25 mouse cellular contexts compared by ENCODE assay signal in the genomic region with DNA sequence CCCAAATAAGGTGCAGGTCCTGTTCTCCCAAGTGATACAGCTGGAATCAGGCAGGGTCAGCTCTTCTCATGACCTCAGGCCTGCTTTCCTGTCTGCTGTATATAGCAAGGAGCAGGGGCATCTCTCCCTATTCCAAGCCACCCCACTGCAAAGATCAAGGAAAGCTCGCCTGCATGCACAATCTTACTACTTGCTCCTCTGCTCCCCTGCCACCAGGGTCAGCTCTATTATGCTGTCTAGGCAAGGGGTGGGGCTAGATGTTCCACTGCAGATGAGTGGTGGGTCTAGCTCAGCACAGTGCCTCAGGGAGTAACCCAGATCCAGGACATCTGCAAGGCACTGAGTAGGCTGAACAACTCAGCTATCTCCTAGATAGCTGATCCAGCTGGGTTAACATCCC.
DNase-seq lines count a peak whose midpoint lies in the region; ATAC-seq lines count a peak whose summit lies in the region.
"Had no signal": no experiment of that assay in that cellular context is flagged by ENCODE, and none has a peak within 500 bp of the region (broad histone marks: within the 10 kb centered on the region; RNA-seq: fewer than 3 reads in every experiment).

No protein-coding gene starts in this region.

- H3K36me3 ChIP-seq in midbrain, embryonic 11.5 days (ENCODE audit: control insufficient read depth, insufficient read depth, low read length), result no peaks in the 10 kb centered on the region
- no peaks in the 10 kb centered on the region for H3K36me3 ChIP-seq in midbrain, embryonic 10.5 days
- no peaks in the 10 kb centered on the region for H3K36me3 ChIP-seq in neural tube, embryonic 11.5 days (ENCODE audit: control insufficient read depth, insufficient read depth, low read length)
- no peaks in the 10 kb centered on the region for H3K36me3 ChIP-seq in neural tube, embryonic 15.5 days
- H3K36me3 ChIP-seq: embryonic facial prominence, embryonic 12.5 days; forebrain, embryonic 12.5 days; forebrain, embryonic 15.5 days; G1E had no signal

- no peak overlapping the region for H3K9ac ChIP-seq in midbrain, embryonic 11.5 days (ENCODE audit: low read length)
- no peak overlapping the region for H3K9ac ChIP-seq in neural tube, embryonic 11.5 days (ENCODE audit: low read length)
- no peak overlapping the region for H3K9ac ChIP-seq in neural tube, embryonic 15.5 days (replicated peaks)
- H3K9ac ChIP-seq: embryonic facial prominence, embryonic 12.5 days; forebrain, embryonic 12.5 days; forebrain, embryonic 15.5 days; hindbrain, embryonic 14.5 days had no signal

- no peaks in the 10 kb centered on the region for H3K4me1 ChIP-seq in midbrain, embryonic 11.5 days (ENCODE audit: control insufficient read depth, insufficient read depth, low read length)
- H3K4me1 ChIP-seq in midbrain, embryonic 10.5 days, result no peaks in the 10 kb centered on the region
- H3K4me1 ChIP-seq in neural tube, embryonic 11.5 days (ENCODE audit: control insufficient read depth, insufficient read depth, low read length), result no peaks in the 10 kb centered on the region
- no peaks in the 10 kb centered on the region for H3K4me1 ChIP-seq in neural tube, embryonic 15.5 days
- H3K4me1 ChIP-seq: embryonic facial prominence, embryonic 12.5 days; forebrain, embryonic 12.5 days; forebrain, embryonic 15.5 days had no signal

- H3K4me3 ChIP-seq in midbrain, embryonic 11.5 days (ENCODE audit: low read depth, low read length), result no peak overlapping the region
- H3K4me3 ChIP-seq in midbrain, embryonic 10.5 days, result no peak overlapping the region
- H3K4me3 ChIP-seq in neural tube, embryonic 11.5 days (ENCODE audit: low read depth, low read length), result no peak overlapping the region
- H3K4me3 ChIP-seq in neural tube, embryonic 15.5 days (replicated peaks), result no peak overlapping the region
- H3K4me3 ChIP-seq: embryonic facial prominence, embryonic 12.5 days; erythroblast, embryonic 14.5 days; forebrain, embryonic 12.5 days; forebrain, embryonic 15.5 days; heart, adult 2 months had no signal

- no peak overlapping the region for H3K27ac ChIP-seq in midbrain, embryonic 11.5 days (ENCODE audit: low read depth, low read length)
- H3K27ac ChIP-seq in midbrain, embryonic 10.5 days (replicated peaks), result no peak overlapping the region
- no peak overlapping the region for H3K27ac ChIP-seq in neural tube, embryonic 11.5 days (ENCODE audit: low read depth, low read length)
- H3K27ac ChIP-seq in neural tube, embryonic 15.5 days (replicated peaks), result no peak overlapping the region
- H3K27ac ChIP-seq: embryonic facial prominence, embryonic 12.5 days; forebrain, embryonic 12.5 days; forebrain, embryonic 15.5 days; heart, adult 2 months; hindbrain, embryonic 14.5 days; hindbrain, postnatal 0 days had no signal

- 58% methylated on average over 1 of the region's 1 CpGs for WGBS in midbrain, embryonic 11.5 days
- 57% methylated on average over 1 of the region's 1 CpGs for WGBS in midbrain, embryonic 10.5 days
- WGBS in neural tube, embryonic 11.5 days, result 65% methylated on average over 1 of the region's 1 CpGs
- 62% methylated on average over 1 of the region's 1 CpGs for WGBS in neural tube, embryonic 15.5 days

- H3K9me3 ChIP-seq in midbrain, embryonic 11.5 days (ENCODE audit: control insufficient read depth, low read length), result no peaks in the 10 kb centered on the region
- H3K9me3 ChIP-seq in midbrain, embryonic 10.5 days (replicated peaks), result no peaks in the 10 kb centered on the region
- H3K9me3 ChIP-seq in neural tube, embryonic 11.5 days (ENCODE audit: control insufficient read depth, low read length), result no peaks in the 10 kb centered on the region
- no peaks in the 10 kb centered on the region for H3K9me3 ChIP-seq in neural tube, embryonic 15.5 days (replicated peaks)
- H3K9me3 ChIP-seq: embryonic facial prominence, embryonic 12.5 days; forebrain, embryonic 12.5 days; forebrain, embryonic 15.5 days had no signal

- H3K4me2 ChIP-seq in midbrain, embryonic 11.5 days, result no peak overlapping the region
- H3K4me2 ChIP-seq in neural tube, embryonic 11.5 days (ENCODE audit: low read depth), result no peak overlapping the region
- no peak overlapping the region for H3K4me2 ChIP-seq in neural tube, embryonic 15.5 days
- H3K4me2 ChIP-seq: embryonic facial prominence, embryonic 12.5 days; forebrain, embryonic 12.5 days; forebrain, embryonic 15.5 days; heart, embryonic 11.5 days; hindbrain, embryonic 14.5 days had no signal

- DNase-seq in heart, adult 11 months, result peak; percentile 72
- no peak for DNase-seq in heart, adult 9 months (ENCODE audit: low spot score in 2 of 2)
- DNase-seq in midbrain, embryonic 11.5 days (ENCODE audit: low spot score, missing footprints), result no peak
- DNase-seq in midbrain, embryonic 10.5 days (ENCODE audit: low spot score), result no peak
- DNase-seq in neural tube, embryonic 11.5 days (ENCODE audit: low spot score), result no peak
- DNase-seq in layer of hippocampus, adult 9-10 months (ENCODE audit: low spot score), result no peak
- DNase-seq: adrenal gland, postnatal 10 days; adrenal gland, postnatal 36 days; B cell, adult 2 months; cerebellum, adult 18-20 months; cerebellum, adult 9-10 months; cerebellum, postnatal 14 days; gastrocnemius, postnatal 25 days; heart, adult 2 months had no signal

- no peaks in the 10 kb centered on the region for H3K27me3 ChIP-seq in midbrain, embryonic 11.5 days (ENCODE audit: control insufficient read depth, insufficient read depth, low read length)
- no peaks in the 10 kb centered on the region for H3K27me3 ChIP-seq in midbrain, embryonic 10.5 days (ENCODE audit: low read depth, poor library complexity, severe bottlenecking)
- H3K27me3 ChIP-seq in neural tube, embryonic 11.5 days (ENCODE audit: control insufficient read depth, insufficient read depth, low read length), result no peaks in the 10 kb centered on the region
- H3K27me3 ChIP-seq in neural tube, embryonic 15.5 days (replicated peaks), result no peaks in the 10 kb centered on the region
- H3K27me3 ChIP-seq: CH12.LX; embryonic facial prominence, embryonic 12.5 days; forebrain, embryonic 12.5 days; forebrain, embryonic 15.5 days had no signal

- ATAC-seq in midbrain, embryonic 11.5 days (ENCODE audit: low FRiP score), result peak; percentile 44; the same call in 1 of the 2 replicates
- 0 out of 2 replicates have a peak, but pooled peaks have one; percentile 41 for ATAC-seq in neural tube, embryonic 11.5 days (ENCODE audit: insufficient read depth, low FRiP score, low TSS enrichment)
- ATAC-seq in neural tube, embryonic 15.5 days (ENCODE audit: low FRiP score), result no peak
- ATAC-seq: forebrain, embryonic 15.5 days; hindbrain, postnatal 0 days; Patski had no signal
